Mouse (Mus musculus) heart, adult 18-20 months (tissue): ENCODE data around the gene Tmem234. TPM values are rescaled to one million over a fixed set of nuclear protein-coding genes. Genes with fewer than 3 reads are reported as not detected.

ENCODE experiments used
- DNase-seq, 2 experiments: peaks; one replicate each; pipeline ENCODE4 v3.0.0; 2021 to 2022; ENCODE audit warnings: mixed read lengths in 1 of 2
- total RNA-seq, 2 experiments: library from RNA; stranded (reverse); gene quantifications; 2 replicates each; pipeline ENCODE4 v1.2.3; 2021

The Tmem234 gene
- total RNA-seq, 2 experiments from 2014 or later = 40.6 to 45.1 TPM

DNA sequence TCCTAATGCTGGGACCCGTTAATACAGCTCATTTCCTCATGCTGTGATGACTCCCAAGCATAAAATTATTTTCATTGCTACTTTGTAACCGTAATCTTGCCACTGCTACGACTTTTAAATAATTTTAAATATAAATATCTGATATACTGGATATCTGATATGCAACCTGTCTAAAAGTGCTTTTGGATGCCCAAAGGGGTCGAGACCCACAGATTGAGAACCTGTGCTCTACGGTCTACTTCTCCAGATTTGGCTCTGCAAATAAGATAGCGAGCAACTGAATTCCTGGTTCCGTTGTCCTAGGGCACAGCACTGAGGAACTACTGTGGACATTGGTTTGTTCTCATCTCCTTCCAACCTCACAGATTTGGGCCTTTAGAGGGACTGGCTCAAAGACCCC lies 22.8 kb upstream of the Tmem234 start:
- DNase-seq = no peak

DNA sequence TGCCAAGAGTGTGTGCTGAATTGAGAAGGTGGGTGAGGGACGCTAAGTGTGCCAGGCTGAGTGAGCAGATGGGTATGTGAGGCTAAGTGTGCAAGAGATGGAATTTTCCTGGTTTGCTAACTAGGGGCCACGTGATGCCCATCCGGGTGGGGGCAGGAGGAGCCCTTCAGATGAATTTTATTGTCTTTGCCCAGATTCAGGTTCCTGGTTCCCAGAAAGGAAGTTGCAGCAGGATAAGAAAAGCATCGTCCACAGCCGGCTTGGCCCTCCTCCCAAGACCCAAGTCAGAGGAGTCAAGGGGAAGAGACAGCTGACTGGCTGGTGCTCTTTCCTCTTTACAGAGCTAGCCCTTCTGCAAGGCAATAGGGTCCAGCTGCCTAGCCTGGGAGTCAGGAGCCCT lies 22.0 kb upstream of the Tmem234 start, which contains the start of gene Fam167b:
Fam167b (minus strand) TSS at position 84 of the 400 bp plus-strand sequence.
- DNase-seq = peak; percentile 48 to 76

GRCm38 (mm10) chr4:129580347-129580746 lies 20.1 kb upstream of the Tmem234 start:
- DNase-seq = no peak

- no peak for DNase-seq
Measured at GRCm38 (mm10) chr4:129582251-129582650, 18.2 kb upstream of the Tmem234 start.

DNA sequence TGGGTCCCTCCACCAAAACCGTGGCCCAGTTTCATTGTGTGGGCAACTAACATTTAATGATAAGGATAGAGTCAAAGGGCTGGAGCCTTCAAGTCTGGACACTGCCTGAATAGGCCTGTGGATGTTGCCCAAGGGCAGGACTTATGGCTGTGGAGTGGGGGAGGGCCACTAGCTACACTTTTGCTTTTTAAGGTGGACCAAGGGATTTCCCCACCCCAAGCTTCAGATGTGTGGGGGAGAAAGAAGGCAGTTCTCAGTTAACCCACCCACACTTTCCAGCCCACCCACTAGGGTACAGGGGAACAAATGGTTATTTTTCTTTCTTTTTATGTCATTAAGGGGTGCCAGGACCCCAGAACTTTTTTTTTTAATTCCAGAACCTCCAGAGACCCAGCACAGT lies 16.1 kb upstream of the Tmem234 start:
- no peak for DNase-seq

GRCm38 (mm10) chr4:129584884-129585608 lies 15.4 kb upstream of the Tmem234 start:
- DNase-seq = peak; percentile 85 to 92

- DNase-seq = no peak
Measured at GRCm38 (mm10) chr4:129585773-129586172, 14.7 kb upstream of the Tmem234 start.

DNA sequence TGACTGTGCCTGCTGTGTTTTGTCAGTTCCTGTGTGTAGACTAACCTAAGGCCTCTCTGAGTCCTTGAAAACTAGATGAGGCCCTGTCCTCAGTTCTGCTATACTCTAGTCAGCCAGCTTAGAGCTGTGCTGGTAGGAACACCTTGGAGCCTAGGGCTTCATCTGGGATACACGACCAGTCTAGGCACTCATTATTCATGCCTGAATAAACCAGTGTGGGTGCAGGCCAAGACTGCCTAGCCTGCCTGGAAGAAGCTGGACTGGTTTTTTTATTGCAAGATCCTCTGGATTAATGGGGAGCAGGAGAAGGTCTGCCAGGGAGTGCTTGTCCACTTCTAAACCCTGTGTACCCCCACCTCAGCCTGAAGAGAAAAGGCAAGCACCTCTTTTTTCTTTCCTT lies 13.5 kb upstream of the Tmem234 start:
- no peak for DNase-seq

DNA sequence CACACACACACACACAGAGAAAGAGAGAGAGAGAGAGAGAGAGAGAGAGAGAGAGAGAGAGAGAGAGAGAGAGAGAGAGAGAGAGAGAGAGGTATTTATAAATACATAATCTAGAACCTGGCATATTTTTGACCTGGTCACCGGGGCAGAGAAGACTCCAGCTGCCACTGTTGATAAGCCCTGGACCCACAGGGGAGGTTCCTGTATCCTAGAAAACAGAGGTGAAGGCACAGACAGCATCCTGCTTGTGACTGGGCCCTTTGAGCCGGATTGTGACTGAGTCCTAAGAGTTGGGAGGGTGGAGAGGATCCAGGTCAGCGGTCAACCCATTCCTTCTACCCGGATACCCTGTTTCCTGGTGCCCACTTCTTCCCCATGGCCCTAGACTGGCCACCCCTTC lies 11.6 kb upstream of the Tmem234 start:
- DNase-seq = no peak

DNA sequence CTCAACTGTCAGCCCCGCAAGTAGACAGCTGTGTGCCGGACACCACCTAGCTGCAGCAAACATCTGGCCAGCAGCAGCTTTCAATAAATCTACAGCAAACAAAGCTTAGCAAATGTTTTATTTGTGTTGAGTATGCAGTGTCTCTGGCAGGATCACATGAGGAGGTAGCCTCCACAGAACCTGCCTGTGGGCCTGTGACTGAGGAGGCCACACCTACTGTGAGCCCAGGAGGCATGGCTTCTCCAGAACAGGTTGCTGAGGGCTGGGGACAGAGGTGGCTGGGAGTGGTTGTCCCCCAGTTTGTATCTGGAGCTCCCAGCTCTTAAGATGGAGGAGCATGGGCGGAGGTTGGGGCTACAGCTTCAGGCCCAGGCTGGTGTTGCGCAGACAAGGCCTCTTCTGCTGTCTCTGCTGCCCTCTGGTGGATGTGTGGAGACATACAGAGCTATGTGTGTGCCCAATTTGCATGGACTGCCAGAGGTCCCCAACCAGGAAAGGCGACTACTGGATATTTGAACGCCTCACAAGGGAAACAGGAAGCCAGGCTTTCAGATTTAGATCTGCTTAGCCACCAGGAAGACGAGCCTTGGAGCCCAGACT lies 8.1 kb downstream of the Tmem234 start:
- DNase-seq = peak; percentile 87 to 90

DNA sequence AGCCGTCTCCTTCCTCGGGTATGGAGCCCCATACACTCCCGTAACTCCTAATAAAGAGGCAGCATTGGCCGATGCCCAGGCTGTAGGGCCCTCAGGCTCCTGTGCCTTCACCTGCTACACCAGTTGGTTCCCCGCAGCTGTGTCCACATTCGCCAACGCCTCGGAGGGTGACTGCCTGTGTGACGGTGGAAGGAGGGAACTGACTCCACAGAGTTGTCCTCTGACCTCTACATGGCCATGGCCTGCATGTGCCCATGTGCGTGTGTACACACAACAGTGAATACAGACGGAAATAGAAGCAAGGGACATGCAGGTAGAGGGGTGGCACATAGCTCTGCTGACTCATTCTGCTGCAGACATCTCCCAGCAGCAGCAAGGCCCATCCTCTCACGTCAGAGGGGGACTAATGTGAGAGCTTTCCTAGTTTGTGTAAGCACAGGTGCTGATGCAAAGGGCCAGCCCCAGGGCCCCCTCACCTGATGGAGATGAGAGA lies 8.7 kb downstream of the Tmem234 start:
- no peak for DNase-seq

DNA sequence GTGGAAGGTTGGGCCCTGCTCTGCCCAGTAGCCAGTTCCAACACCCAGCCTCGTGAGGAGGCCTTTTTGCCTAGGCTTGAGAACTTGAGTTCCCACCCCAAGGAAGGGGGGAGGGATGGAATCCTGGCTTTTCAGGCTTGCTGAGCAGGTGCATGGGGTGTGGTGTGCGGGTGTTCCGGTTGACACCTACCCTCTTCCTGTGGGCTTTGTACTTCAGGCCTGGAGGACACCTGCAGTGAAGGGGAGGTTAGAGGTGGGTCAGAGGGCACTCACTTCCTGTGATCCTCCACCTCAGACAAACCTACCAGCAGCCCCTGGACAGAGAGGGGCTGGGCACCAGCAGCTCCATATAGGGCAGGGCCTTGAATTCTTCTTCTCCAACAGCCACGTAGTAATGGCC lies 9.6 kb downstream of the Tmem234 start:
- no peak for DNase-seq

GRCm38 (mm10) chr4:129610472-129610871 lies 10.0 kb downstream of the Tmem234 start:
- no peak for DNase-seq

DNA sequence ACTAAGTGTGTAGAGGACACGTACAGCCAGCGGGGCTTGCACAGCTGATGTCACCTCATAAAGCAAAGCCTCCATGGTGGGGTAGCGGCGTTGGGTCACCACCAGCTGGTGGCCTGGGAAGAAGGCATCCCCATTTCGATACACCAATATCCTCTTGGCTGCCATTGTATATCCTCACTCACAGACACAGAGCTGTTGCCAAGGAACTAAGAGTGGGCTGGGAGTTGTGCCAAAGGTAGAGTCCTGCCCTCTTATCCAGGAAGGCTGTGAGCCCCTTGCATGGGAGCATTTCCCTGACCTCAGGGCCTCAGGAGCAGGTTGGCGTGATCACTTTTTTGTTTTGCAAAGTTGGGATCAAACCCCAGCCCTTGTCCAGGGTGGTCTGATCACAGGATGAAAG lies 13.6 kb downstream of the Tmem234 start, which contains the start of gene Dcdc2b:
Dcdc2b (minus strand) TSS at position 165 of the 400 bp plus-strand sequence.
- peak; percentile 56 to 68 for DNase-seq

GRCm38 (mm10) chr4:129615801-129616290 lies 15.4 kb downstream of the Tmem234 start:
- DNase-seq = no peak

GRCm38 (mm10) chr4:129616631-129617030 lies 16.2 kb downstream of the Tmem234 start:
- no peak for DNase-seq

DNA sequence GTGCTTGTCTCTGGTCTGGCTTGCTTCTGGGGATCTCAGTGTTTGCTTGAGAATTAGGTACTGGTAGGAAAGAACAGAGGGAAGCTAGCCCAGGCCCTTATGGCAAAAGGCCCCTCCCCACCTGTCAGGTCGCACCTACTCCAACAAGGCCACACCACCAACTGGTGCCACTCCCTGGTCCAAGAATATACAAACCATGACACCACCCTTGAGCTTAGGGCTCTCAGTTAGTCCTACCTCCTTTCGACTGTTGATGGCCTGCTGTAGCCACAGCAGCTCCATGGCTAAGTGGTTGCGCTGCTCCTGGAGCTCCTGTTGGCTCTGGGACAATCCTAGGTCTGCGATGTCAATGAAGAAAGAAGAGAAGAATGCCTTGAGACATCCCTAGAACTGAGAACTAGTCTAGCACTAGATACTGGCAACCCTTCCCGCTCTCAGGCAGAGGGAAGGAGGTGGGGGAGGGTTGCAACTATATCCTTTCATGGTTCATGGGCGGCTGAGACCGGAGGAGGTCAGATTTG lies 16.7 kb downstream of the Tmem234 start:
- DNase-seq = no peak

DNA sequence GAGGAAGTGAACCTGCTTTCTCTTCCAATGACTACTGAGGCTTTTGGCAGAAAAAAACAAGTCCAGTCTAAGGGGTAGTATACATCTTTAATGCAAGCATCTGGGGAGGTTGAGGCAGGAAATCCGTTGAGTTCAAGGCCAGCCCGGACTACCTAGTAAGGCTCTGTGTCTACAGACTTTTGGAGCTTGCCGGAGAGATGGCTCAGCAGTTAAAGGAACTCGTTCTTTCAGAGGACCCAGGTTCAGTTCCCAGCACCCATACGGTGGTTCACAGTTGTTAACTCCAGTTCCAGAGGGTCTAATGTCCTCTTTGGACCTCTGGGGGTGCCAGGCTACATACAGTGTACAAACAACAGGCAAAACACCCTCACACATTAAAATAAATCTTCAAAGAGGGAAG lies 17.6 kb downstream of the Tmem234 start:
- no peak for DNase-seq

GRCm38 (mm10) chr4:129618786-129619691 lies 18.6 kb downstream of the Tmem234 start, which contains the start of gene Iqcc:
Gene Iqcc (minus strand): TSS chr4:129619099.
- peak; percentile 97 to 98 for DNase-seq

DNA sequence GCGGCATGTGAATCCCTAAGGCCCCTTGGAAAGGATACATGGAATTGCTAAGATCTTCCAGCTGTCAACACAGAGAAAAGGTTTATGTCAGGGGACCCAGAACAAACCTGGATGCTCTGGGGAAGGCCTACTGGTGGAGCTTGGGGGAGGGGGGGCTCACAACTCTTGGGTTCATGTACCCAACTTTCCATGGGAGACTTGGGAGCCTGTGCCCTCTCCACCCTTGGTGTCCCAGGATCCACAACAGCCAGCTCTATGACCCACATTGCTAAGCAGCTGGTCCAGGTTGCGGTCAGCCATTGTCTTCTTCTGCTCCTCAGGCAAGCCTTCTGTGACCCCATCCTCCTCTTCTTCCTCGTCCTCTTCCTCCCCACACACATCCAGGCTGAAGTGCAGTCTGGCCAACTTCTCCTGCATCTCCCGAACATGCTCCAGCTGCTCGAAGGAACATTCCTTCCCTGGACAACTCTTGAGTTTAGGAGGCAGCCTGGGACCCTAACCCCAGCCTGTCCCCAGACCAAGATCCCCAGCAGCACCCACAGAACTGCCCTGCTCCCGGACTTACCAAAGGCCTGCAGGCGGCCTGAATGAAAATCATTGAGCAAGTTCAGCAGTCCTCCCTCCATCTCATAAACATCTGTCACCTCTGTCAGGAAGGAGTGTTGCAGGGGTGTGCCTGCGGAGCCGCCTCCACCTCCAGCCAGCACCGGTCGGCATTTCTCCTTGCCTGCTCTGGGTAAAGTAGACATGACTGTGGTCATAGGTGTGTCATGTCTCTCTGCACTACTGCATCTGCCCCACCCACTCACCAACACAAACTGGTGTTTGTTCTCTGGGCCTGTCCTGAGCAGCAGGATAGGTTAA lies 20.2 kb downstream of the Tmem234 start:
- DNase-seq = peak in 1 of 2 experiments; percentile 28

DNA sequence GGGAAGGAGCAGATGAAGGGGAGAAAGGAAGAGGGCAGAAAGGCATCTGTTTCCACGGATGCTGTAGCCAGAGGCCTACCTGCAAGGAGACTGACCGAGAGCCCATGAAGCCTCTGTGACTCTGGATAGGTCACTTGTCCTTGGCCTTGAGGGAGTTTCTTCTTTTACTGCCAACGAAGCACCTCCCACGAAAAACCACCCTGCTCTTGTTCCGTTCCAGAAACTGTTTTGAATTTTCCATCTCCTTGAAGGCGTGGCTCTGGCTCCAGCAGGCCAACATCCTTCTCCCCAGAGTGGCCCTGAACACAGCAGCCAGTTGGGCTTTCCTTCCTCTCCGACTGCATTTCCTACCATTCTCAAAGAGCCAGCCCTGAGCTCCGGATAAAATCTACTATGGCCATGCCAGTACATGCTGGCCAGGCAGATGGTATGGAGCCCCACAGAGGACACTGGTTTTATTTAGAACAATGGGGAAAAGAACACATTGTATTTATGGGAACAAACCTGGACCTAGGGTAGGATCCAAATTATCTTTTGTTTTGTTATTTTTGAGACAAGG lies 20.9 kb downstream of the Tmem234 start:
- peak; percentile 72 to 87 for DNase-seq
